Mouse (Mus musculus): ENCODE measurements around the gene Shh. TPM values are rescaled to one million over a fixed set of nuclear protein-coding genes. Genes with fewer than 3 reads are reported as not detected.

Gene Shh
- polyA plus RNA-seq, 2 experiments = 0.06 to 0.33 TPM

- Histone ChIP-seq H3K36me3 (ENCODE audit: control insufficient read depth, insufficient read depth, low read length) (peaks cover 48% of the 10 kb centered on the region), H3K9ac (ENCODE audit: low read depth, low read length, severe bottlenecking) (no peak overlapping the region), H3K27ac (replicated peaks; ENCODE audit: low read depth, low read length) (no peak overlapping the region), H3K4me3 (replicated peaks; ENCODE audit: low read length) (no peak overlapping the region), H3K27me3 (ENCODE audit: control insufficient read depth, insufficient read depth, low read length) (no peaks in the 10 kb centered on the region), H3K4me2 (replicated peaks; ENCODE audit: low read depth, low read length, severe bottlenecking) (no peak overlapping the region), H3K4me1 (ENCODE audit: control insufficient read depth, insufficient read depth, low read length) (no peaks in the 10 kb centered on the region), H3K9me3 (ENCODE audit: control insufficient read depth, low read length) (no peaks in the 10 kb centered on the region)
- peak; percentile 17 for DNase-seq (ENCODE audit: low spot score)
- no peak for ATAC-seq (ENCODE audit: low FRiP score, low read depth)
- no peak for TF ChIP-seq POLR2A (IDR thresholded peaks at IDR 0.05; ENCODE audit: borderline replicate concordance, extremely low read depth, insufficient read depth, insufficient read length)
- 89% methylated on average over 12 of the region's 12 CpGs for WGBS
Observed at GRCm38 (mm10) chr5:28419640-28420265, 47.3 kb downstream of the Shh start.

- H3K27me3 ChIP-seq (ENCODE audit: control insufficient read depth, insufficient read depth, low read length) = no peaks in the 10 kb centered on the region
- H3K4me1 ChIP-seq (ENCODE audit: control insufficient read depth, insufficient read depth, low read length) = no peaks in the 10 kb centered on the region
- no peak overlapping the region for H3K9ac ChIP-seq (ENCODE audit: low read depth, low read length, severe bottlenecking)
- WGBS = 87% methylated on average over 10 of the region's 10 CpGs
- ATAC-seq (ENCODE audit: low FRiP score, low read depth) = no peak
- peaks cover 57% of the 10 kb centered on the region for H3K36me3 ChIP-seq (ENCODE audit: control insufficient read depth, insufficient read depth, low read length)
- no peak for DNase-seq (ENCODE audit: low spot score)
- no peak overlapping the region for H3K4me3 ChIP-seq (replicated peaks; ENCODE audit: low read length)
- no peak overlapping the region for H3K27ac ChIP-seq (replicated peaks; ENCODE audit: low read depth, low read length)
- H3K9me3 ChIP-seq (ENCODE audit: control insufficient read depth, low read length) = no peaks in the 10 kb centered on the region
- TF ChIP-seq POLR2A (IDR thresholded peaks at IDR 0.05; ENCODE audit: borderline replicate concordance, extremely low read depth, insufficient read depth, insufficient read length) = no peak
- H3K4me2 ChIP-seq (replicated peaks; ENCODE audit: low read depth, low read length, severe bottlenecking) = no peak overlapping the region
Observed at GRCm38 (mm10) chr5:28418734-28419133, 48.3 kb downstream of the Shh start.

- H3K9me3 ChIP-seq (ENCODE audit: control insufficient read depth, low read length) = no peaks in the 10 kb centered on the region
- no peak for TF ChIP-seq POLR2A (IDR thresholded peaks at IDR 0.05; ENCODE audit: borderline replicate concordance, extremely low read depth, insufficient read depth, insufficient read length)
- no peak for DNase-seq (ENCODE audit: low spot score)
- no peak overlapping the region for H3K4me2 ChIP-seq (replicated peaks; ENCODE audit: low read depth, low read length, severe bottlenecking)
- no peak overlapping the region for H3K27ac ChIP-seq (replicated peaks; ENCODE audit: low read depth, low read length)
- no peaks in the 10 kb centered on the region for H3K4me1 ChIP-seq (ENCODE audit: control insufficient read depth, insufficient read depth, low read length)
- H3K27me3 ChIP-seq (ENCODE audit: control insufficient read depth, insufficient read depth, low read length) = no peaks in the 10 kb centered on the region
- H3K36me3 ChIP-seq (ENCODE audit: control insufficient read depth, insufficient read depth, low read length) = peaks cover 84% of the 10 kb centered on the region
- H3K9ac ChIP-seq (ENCODE audit: low read depth, low read length, severe bottlenecking) = no peak overlapping the region
- ATAC-seq (ENCODE audit: low FRiP score, low read depth) = no peak
- H3K4me3 ChIP-seq (replicated peaks; ENCODE audit: low read length) = no peak overlapping the region
Observed at GRCm38 (mm10) chr5:28416029-28416428, 51.0 kb downstream of the Shh start.

- no peak for TF ChIP-seq POLR2A (IDR thresholded peaks at IDR 0.05; ENCODE audit: borderline replicate concordance, extremely low read depth, insufficient read depth, insufficient read length)
- ATAC-seq (ENCODE audit: low FRiP score, low read depth) (no peak), DNase-seq (ENCODE audit: low spot score) (no peak)
Observed at GRCm38 (mm10) chr5:28414076-28414475, 53.0 kb downstream of the Shh start.

GRCm38 (mm10) chr5:28413533-28413932 lies 53.5 kb downstream of the Shh start:
- Histone ChIP-seq H3K9ac (ENCODE audit: low read depth, low read length, severe bottlenecking) (no peak overlapping the region), H3K9me3 (ENCODE audit: control insufficient read depth, low read length) (no peaks in the 10 kb centered on the region), H3K27me3 (ENCODE audit: control insufficient read depth, insufficient read depth, low read length) (no peaks in the 10 kb centered on the region), H3K27ac (replicated peaks; ENCODE audit: low read depth, low read length) (no peak overlapping the region), H3K4me1 (ENCODE audit: control insufficient read depth, insufficient read depth, low read length) (no peaks in the 10 kb centered on the region), H3K4me3 (replicated peaks; ENCODE audit: low read length) (no peak overlapping the region), H3K4me2 (replicated peaks; ENCODE audit: low read depth, low read length, severe bottlenecking) (no peak overlapping the region), H3K36me3 (ENCODE audit: control insufficient read depth, insufficient read depth, low read length) (peaks cover 93% of the 10 kb centered on the region)
- no peak for ATAC-seq (ENCODE audit: low FRiP score, low read depth)
- no peak for DNase-seq (ENCODE audit: low spot score)
- no peak for TF ChIP-seq POLR2A (IDR thresholded peaks at IDR 0.05; ENCODE audit: borderline replicate concordance, extremely low read depth, insufficient read depth, insufficient read length)
- 92% methylated on average over 5 of the region's 5 CpGs for WGBS

More at GRCm38 (mm10) chr5:28414076-28414475, 53.0 kb downstream of the Shh start:
- 83% methylated on average over 3 of the region's 3 CpGs for WGBS
- H3K36me3 ChIP-seq (ENCODE audit: control insufficient read depth, insufficient read depth, low read length) = peaks cover 92% of the 10 kb centered on the region
- no peaks in the 10 kb centered on the region for H3K27me3 ChIP-seq (ENCODE audit: control insufficient read depth, insufficient read depth, low read length)
- H3K9ac ChIP-seq (ENCODE audit: low read depth, low read length, severe bottlenecking) = no peak overlapping the region
- H3K4me3 ChIP-seq (replicated peaks; ENCODE audit: low read length) = no peak overlapping the region
- H3K9me3 ChIP-seq (ENCODE audit: control insufficient read depth, low read length) = no peaks in the 10 kb centered on the region
- H3K27ac ChIP-seq (replicated peaks; ENCODE audit: low read depth, low read length) = no peak overlapping the region
- no peaks in the 10 kb centered on the region for H3K4me1 ChIP-seq (ENCODE audit: control insufficient read depth, insufficient read depth, low read length)
- no peak overlapping the region for H3K4me2 ChIP-seq (replicated peaks; ENCODE audit: low read depth, low read length, severe bottlenecking)
